Mouse (Mus musculus) midbrain, embryonic 13.5 days (tissue): Measurements from ENCODE around the gene Tgfbi. TPM values are rescaled to one million over a fixed set of nuclear protein-coding genes. Genes with fewer than 3 reads are reported as not detected.

Experiments
- ATAC-seq: fragments of 200-750 bp; cut with Nextera tagmentation; 2 replicates; pipeline ENCODE4 v1.8.0; 2017; ENCODE audit warnings: mild to moderate bottlenecking, moderate TSS enrichment, moderate library complexity
- H3K27ac ChIP-seq: fragments of 300-500 bp; sonication (generic); 2 replicates; pipeline ENCODE4 v1.5.1; 2015; ENCODE audit warnings: inconsistent platforms, mild to moderate bottlenecking, moderate library complexity
- H3K27me3 ChIP-seq: fragments of 300-500 bp; sonication (generic); 2 replicates; pipeline ENCODE4 v1.6.1; 2015; ENCODE audit warnings: mild to moderate bottlenecking, inconsistent platforms
- H3K36me3 ChIP-seq: fragments of 300-500 bp; sonication (generic); 2 replicates; pipeline ENCODE4 v1.6.1; 2015; ENCODE audit warnings: mild to moderate bottlenecking, inconsistent platforms
- H3K4me1 ChIP-seq: fragments of 300-500 bp; sonication (generic); replicated peaks from 2 replicates; pipeline ENCODE4 v1.6.1; 2015; ENCODE audit warnings: inconsistent platforms
- H3K4me2 ChIP-seq: fragments of 300-500 bp; sonication (generic); replicated peaks from 2 replicates; pipeline ENCODE4 v1.6.1; 2015; ENCODE audit warnings: moderate library complexity, mild to moderate bottlenecking, inconsistent platforms
- H3K4me3 ChIP-seq: fragments of 300-500 bp; sonication (generic); replicated peaks from 2 replicates; pipeline ENCODE4 v1.5.1; 2015; ENCODE audit warnings: mild to moderate bottlenecking, inconsistent platforms
- H3K9ac ChIP-seq: fragments of 300-500 bp; sonication (generic); replicated peaks from 2 replicates; pipeline ENCODE4 v1.6.1; 2015; ENCODE audit warnings: mild to moderate bottlenecking, inconsistent platforms
- H3K9me3 ChIP-seq: fragments of 300-500 bp; sonication (generic); 2 replicates; pipeline ENCODE4 v1.6.1; 2016; ENCODE audit warnings: mild to moderate bottlenecking, inconsistent platforms
- WGBS: fragments of 180-500 bp; shearing (Covaris S2); methylation state at CpG from one replicate; pipeline ENCODE4 v1.1.7; 2015; 5-methylcytosine and 5-hydroxymethylcytosine counted together
- polyA plus RNA-seq: library from polyadenylated mRNA; unstranded; fragments of >200 nt; fragmentation: Nextera tagmentation; extraction: Ambion mirVana; gene quantifications from 2 replicates; pipeline ENCODE4 v1.2.1, GENCODE M21; 2015

Gene Tgfbi
- polyA plus RNA-seq, 1 experiment from 2014 or later = 4.8 TPM

DNA sequence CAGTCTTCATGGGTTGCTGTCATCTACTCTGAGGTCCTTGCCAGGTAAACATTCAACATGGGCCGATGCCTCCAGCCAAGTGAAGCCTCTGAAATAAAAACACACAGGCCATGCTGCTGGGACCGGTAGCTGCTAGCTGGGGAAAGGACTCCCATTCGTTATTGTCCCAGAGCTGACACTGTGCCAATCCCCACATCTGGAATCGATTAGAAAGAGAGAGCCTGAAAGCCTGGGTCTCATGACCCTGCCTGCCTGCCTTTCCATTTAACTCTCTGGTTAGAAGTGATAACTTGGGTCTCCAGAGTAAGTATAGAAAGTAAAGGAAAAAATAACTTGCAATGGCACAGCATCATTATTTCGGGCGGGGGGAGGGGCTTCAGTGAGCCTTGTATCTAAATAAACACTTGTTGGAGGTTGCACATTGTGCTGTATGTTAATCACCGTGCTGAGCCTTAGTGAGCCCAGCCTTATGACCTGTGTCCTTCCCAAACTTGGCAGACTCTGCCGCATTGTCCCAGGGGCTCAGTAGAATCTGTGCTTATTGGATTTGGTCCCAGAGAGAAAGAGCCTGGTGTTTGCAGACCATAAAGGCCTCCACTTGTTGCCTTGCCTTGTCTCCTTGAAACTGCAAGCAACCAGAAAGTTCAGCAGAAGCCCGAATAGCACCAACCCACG is 9.0 kb upstream of the Tgfbi start:
- no peak overlapping the region for H3K27ac ChIP-seq
- H3K4me3 ChIP-seq = no peak overlapping the region
- no peaks in the 10 kb centered on the region for H3K9me3 ChIP-seq
- H3K4me2 ChIP-seq = no peak overlapping the region
- no peak for ATAC-seq
- H3K27me3 ChIP-seq = peaks cover 17% of the 10 kb centered on the region
- peaks cover 22% of the 10 kb centered on the region for H3K4me1 ChIP-seq
- H3K9ac ChIP-seq = no peak overlapping the region
- 80% methylated on average over 10 of the region's 10 CpGs for WGBS
- no peaks in the 10 kb centered on the region for H3K36me3 ChIP-seq

DNA sequence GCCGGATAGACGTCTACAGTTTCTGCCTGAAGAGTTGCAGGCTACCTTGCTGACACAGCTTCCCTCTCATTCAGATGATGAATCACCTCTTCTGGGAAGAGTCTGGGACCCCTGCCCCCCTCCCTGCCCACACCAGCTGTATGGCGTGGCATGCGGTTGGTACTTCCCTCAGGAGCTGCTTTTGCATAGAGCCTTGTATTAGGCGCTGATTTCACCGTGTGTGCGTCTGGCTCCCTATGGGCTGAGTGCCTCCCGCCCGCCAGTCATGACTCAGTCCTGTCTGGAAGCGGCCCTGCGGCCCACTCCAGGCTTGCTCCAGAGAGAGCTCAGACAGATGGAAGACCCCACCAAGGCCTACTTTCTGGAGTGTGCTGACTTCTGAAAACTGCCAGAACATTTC is 8.1 kb upstream of the Tgfbi start:
- Histone ChIP-seq H3K9ac (no peak overlapping the region), H3K36me3 (no peaks in the 10 kb centered on the region), H3K27me3 (peaks cover 25% of the 10 kb centered on the region; the same call in 1 of the 2 replicates), H3K4me1 (peaks cover 22% of the 10 kb centered on the region), H3K4me2 (no peak overlapping the region), H3K9me3 (no peaks in the 10 kb centered on the region), H3K4me3 (no peak overlapping the region), H3K27ac (no peak overlapping the region)
- 0 out of 2 replicates have a peak, but pooled peaks have one; percentile 22 for ATAC-seq
- 40% methylated on average over 11 of the region's 11 CpGs for WGBS

- peaks cover 51% of the 10 kb centered on the region for H3K27me3 ChIP-seq
- H3K4me3 ChIP-seq = no peak overlapping the region
- ATAC-seq = no peak
- no peaks in the 10 kb centered on the region for H3K9me3 ChIP-seq
- H3K27ac ChIP-seq = no peak overlapping the region
- no peaks in the 10 kb centered on the region for H3K36me3 ChIP-seq
- peaks cover 18% of the 10 kb centered on the region for H3K4me1 ChIP-seq
- 90% methylated on average over 9 of the region's 9 CpGs for WGBS
- no peak overlapping the region for H3K9ac ChIP-seq
- no peak overlapping the region for H3K4me2 ChIP-seq
Observed at GRCm38 (mm10) chr13:56605503-56605902, 3.8 kb upstream of the Tgfbi start.

DNA sequence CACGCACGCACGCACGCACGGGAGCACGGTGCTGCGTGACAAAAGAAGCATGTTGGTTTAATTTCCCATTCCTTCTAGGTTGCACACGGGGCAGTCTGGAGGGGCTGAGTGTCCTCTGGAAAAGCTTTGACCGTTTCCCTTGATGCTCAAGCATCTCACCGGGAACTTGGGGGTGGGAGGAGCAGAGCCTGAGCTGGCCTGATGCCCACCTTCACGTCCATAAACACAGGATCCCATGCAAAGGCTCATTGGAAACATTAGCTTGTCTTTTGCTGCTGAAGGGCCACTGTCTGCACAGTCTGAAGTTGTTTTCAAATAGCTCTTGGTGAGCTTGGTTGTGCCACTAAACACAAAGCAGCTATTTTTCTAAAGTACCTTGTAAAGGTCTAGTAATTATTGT is 2.6 kb upstream of the Tgfbi start:
- Histone ChIP-seq H3K36me3 (no peaks in the 10 kb centered on the region), H3K4me1 (peaks cover 11% of the 10 kb centered on the region), H3K27me3 (peaks cover 63% of the 10 kb centered on the region), H3K27ac (no peak overlapping the region), H3K4me3 (no peak overlapping the region), H3K9ac (no peak overlapping the region), H3K9me3 (no peaks in the 10 kb centered on the region), H3K4me2 (no peak overlapping the region)
- ATAC-seq = no peak
- 75% methylated on average over 11 of the region's 11 CpGs for WGBS

GRCm38 (mm10) chr13:56607225-56607624 is 2.1 kb upstream of the Tgfbi start:
- H3K4me2 ChIP-seq = no peak overlapping the region
- no peaks in the 10 kb centered on the region for H3K36me3 ChIP-seq
- H3K4me1 ChIP-seq = peaks cover 14% of the 10 kb centered on the region
- H3K27me3 ChIP-seq = peaks cover 68% of the 10 kb centered on the region
- no peak overlapping the region for H3K4me3 ChIP-seq
- H3K27ac ChIP-seq = no peak overlapping the region
- no peak overlapping the region for H3K9ac ChIP-seq
- WGBS = 72% methylated on average over 7 of the region's 7 CpGs
- ATAC-seq = no peak
- H3K9me3 ChIP-seq = no peaks in the 10 kb centered on the region

- no peak for ATAC-seq
- H3K9ac ChIP-seq = no peak overlapping the region
- H3K27ac ChIP-seq = no peak overlapping the region
- WGBS = 85% methylated on average over 4 of the region's 4 CpGs
- peaks cover 18% of the 10 kb centered on the region for H3K4me1 ChIP-seq
- no peak overlapping the region for H3K4me2 ChIP-seq
- peaks cover 74% of the 10 kb centered on the region for H3K27me3 ChIP-seq
- no peaks in the 10 kb centered on the region for H3K36me3 ChIP-seq
- no peaks in the 10 kb centered on the region for H3K9me3 ChIP-seq
- H3K4me3 ChIP-seq = no peak overlapping the region
Observed at GRCm38 (mm10) chr13:56607846-56608245, 1.5 kb upstream of the Tgfbi start.

- Histone ChIP-seq H3K27me3 (peaks cover 70% of the 10 kb centered on the region), H3K4me2 (no peak overlapping the region), H3K36me3 (no peaks in the 10 kb centered on the region), H3K9me3 (no peaks in the 10 kb centered on the region), H3K27ac (no peak overlapping the region), H3K4me1 (peaks cover 25% of the 10 kb centered on the region), H3K4me3 (no peak overlapping the region), H3K9ac (no peak overlapping the region)
- no peak for ATAC-seq
- 80% methylated on average over 4 of the region's 4 CpGs for WGBS
Observed at GRCm38 (mm10) chr13:56611129-56611528, 1.8 kb downstream of the Tgfbi start.

DNA sequence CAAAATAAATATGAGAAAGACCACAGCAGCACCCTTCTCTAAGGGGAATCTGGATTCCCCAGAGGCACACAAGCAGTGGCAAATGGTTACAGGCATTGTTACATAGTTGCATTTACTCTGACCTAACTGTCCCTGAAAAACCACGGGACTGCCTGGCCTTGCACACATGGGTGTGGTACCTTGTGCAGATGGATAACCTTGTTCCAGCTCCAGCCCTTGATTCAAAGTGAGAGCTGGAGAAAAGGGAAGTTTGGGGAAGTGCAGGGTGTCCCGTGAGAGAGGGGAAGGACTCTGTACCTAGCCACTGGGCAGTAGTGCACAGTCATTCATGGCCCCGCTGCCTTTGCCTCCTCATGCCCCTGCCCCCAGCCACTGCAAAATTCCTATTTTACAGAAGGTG is 2.4 kb downstream of the Tgfbi start:
- no peak for ATAC-seq
- Histone ChIP-seq H3K27me3 (peaks cover 64% of the 10 kb centered on the region), H3K9me3 (no peaks in the 10 kb centered on the region), H3K36me3 (no peaks in the 10 kb centered on the region), H3K4me1 (peaks cover 25% of the 10 kb centered on the region), H3K4me2 (no peak overlapping the region), H3K9ac (no peak overlapping the region), H3K4me3 (no peak overlapping the region), H3K27ac (no peak overlapping the region)
- WGBS = 55% methylated on average over 3 of the region's 3 CpGs

- Histone ChIP-seq H3K27me3 (peaks cover 66% of the 10 kb centered on the region), H3K36me3 (no peaks in the 10 kb centered on the region), H3K4me1 (peaks cover 25% of the 10 kb centered on the region), H3K4me3 (no peak overlapping the region), H3K4me2 (no peak overlapping the region), H3K9me3 (no peaks in the 10 kb centered on the region), H3K9ac (no peak overlapping the region), H3K27ac (no peak overlapping the region)
- ATAC-seq = no peak
- WGBS = 19% methylated on average over 10 of the region's 10 CpGs
Observed at GRCm38 (mm10) chr13:56612331-56612730, 3.0 kb downstream of the Tgfbi start.

DNA sequence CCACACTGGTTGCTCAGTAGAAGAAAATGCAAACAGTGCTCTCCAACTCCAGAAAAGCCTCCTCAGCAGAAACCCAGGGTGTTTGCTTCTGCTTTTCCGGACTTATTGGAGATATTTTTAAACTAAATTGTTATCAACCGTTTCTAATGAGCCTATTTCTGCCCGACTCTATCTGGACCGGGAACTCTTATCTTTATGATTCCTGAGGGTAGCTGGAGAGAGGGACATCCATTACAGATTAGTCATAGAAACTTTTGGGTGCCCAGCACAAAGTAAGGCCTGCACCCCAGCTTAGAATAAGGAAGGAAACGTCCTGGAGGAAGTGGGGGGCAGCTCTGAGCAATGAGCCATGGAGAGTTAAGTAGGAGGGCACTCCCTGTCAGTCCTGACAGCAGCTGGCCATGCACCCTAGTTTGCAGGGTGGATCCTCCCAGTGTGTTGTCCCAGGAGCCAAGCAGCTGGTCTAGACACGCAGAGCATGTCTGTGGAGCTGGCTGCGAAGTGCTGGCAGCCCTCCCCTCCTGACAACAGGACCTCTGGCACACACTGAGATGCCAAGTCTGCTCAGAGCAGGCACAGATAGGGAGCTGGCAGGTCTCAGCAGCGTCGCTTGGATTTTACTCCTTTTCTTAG is 4.2 kb downstream of the Tgfbi start:
- no peaks in the 10 kb centered on the region for H3K36me3 ChIP-seq
- WGBS = 71% methylated on average over 9 of the region's 9 CpGs
- no peak overlapping the region for H3K9ac ChIP-seq
- no peak for ATAC-seq
- no peak overlapping the region for H3K27ac ChIP-seq
- H3K27me3 ChIP-seq = peaks cover 63% of the 10 kb centered on the region
- H3K4me1 ChIP-seq = peaks cover 25% of the 10 kb centered on the region
- no peak overlapping the region for H3K4me2 ChIP-seq
- H3K9me3 ChIP-seq = no peaks in the 10 kb centered on the region
- H3K4me3 ChIP-seq = no peak overlapping the region

DNA sequence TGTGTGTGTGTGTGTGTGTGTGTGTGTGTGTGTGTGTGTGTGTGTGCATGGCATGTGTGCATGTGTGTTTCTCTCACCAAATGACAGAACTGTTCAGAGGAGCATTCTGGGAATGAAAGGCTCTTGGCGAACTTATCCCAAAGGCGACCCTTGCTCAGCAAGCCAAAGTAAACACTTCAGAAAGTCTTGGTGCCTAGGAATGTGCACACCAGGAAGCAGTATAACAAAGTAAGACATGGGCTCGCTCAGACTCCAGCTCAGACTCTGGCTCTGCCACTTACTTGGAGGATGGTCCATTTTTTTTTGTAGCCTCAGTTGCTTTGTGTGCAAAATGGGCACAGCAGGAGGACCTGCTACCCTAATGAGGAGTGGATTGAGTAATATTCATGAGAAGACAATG is 5.4 kb downstream of the Tgfbi start:
- 64% methylated on average over 3 of the region's 3 CpGs for WGBS
- Histone ChIP-seq H3K4me3 (no peak overlapping the region), H3K9ac (no peak overlapping the region), H3K36me3 (no peaks in the 10 kb centered on the region), H3K9me3 (no peaks in the 10 kb centered on the region), H3K27ac (no peak overlapping the region), H3K4me2 (no peak overlapping the region), H3K27me3 (peaks cover 59% of the 10 kb centered on the region), H3K4me1 (peaks cover 17% of the 10 kb centered on the region)
- ATAC-seq = no peak

- Histone ChIP-seq H3K9ac (no peak overlapping the region), H3K36me3 (no peaks in the 10 kb centered on the region), H3K4me2 (no peak overlapping the region), H3K9me3 (no peaks in the 10 kb centered on the region), H3K27me3 (peaks cover 55% of the 10 kb centered on the region), H3K4me3 (no peak overlapping the region), H3K4me1 (peaks cover 15% of the 10 kb centered on the region), H3K27ac (no peak overlapping the region)
- ATAC-seq = no peak
- WGBS = 45% methylated on average over 10 of the region's 10 CpGs
Observed at GRCm38 (mm10) chr13:56615223-56615622, 5.9 kb downstream of the Tgfbi start.

GRCm38 (mm10) chr13:56615864-56616263 is 6.5 kb downstream of the Tgfbi start:
- Histone ChIP-seq H3K27ac (no peak overlapping the region), H3K36me3 (no peaks in the 10 kb centered on the region), H3K4me1 (peaks cover 15% of the 10 kb centered on the region), H3K4me2 (no peak overlapping the region), H3K27me3 (peaks cover 48% of the 10 kb centered on the region), H3K4me3 (no peak overlapping the region), H3K9ac (no peak overlapping the region), H3K9me3 (no peaks in the 10 kb centered on the region)
- no peak for ATAC-seq
- 70% methylated on average over 9 of the region's 9 CpGs for WGBS
